Mouse (Mus musculus) hindbrain, embryonic 11.5 days (tissue): Measurements from ENCODE around the gene Adgrg3. TPM values are rescaled to one million over a fixed set of nuclear protein-coding genes. Genes with fewer than 3 reads are reported as not detected.

ENCODE experiments used
- ATAC-seq: fragments of 200-750 bp; cut with Nextera tagmentation; 2 replicates; pipeline ENCODE4 v1.8.0; 2017; ENCODE audit warnings: mild to moderate bottlenecking, moderate TSS enrichment, moderate library complexity; ENCODE audit not compliant: low FRiP score
- DNase-seq: peaks from one replicate; pipeline ENCODE4 v3.0.0-alpha.2; 2015; ENCODE audit warnings: low spot score
- H3K27ac ChIP-seq: fragments of 300-500 bp; sonication (generic); 2 replicates; pipeline ENCODE4 v1.5.1; 2014; ENCODE audit warnings: mild to moderate bottlenecking, low read depth, low read length
- H3K27me3 ChIP-seq: fragments of 300-500 bp; sonication (generic); 2 replicates; pipeline ENCODE4 v1.6.1; 2014; ENCODE audit warnings: mild to moderate bottlenecking, low read length, moderate library complexity, mixed read lengths; ENCODE audit not compliant: control insufficient read depth, insufficient read depth
- H3K36me3 ChIP-seq: fragments of 300-500 bp; sonication (generic); 2 replicates; pipeline ENCODE4 v1.6.1; 2014; ENCODE audit warnings: mild to moderate bottlenecking, low read length, moderate library complexity, mixed read lengths; ENCODE audit not compliant: control insufficient read depth, insufficient read depth
- H3K4me1 ChIP-seq: fragments of 300-500 bp; sonication (generic); replicated peaks from 2 replicates; pipeline ENCODE4 v1.6.1; 2014; ENCODE audit warnings: low read length, mixed read lengths; ENCODE audit not compliant: control insufficient read depth, insufficient read depth
- H3K4me2 ChIP-seq: fragments of 300-500 bp; sonication (generic); replicated peaks from 2 replicates; pipeline ENCODE4 v1.6.1; 2014; ENCODE audit warnings: mild to moderate bottlenecking, low read depth, low read length
- H3K4me3 ChIP-seq: fragments of 300-500 bp; sonication (generic); 2 replicates; pipeline ENCODE4 v1.5.1; 2014; ENCODE audit warnings: low read depth, low read length
- H3K9ac ChIP-seq: fragments of 300-500 bp; sonication (generic); 2 replicates; pipeline ENCODE4 v1.6.1; 2014; ENCODE audit warnings: low read depth, low read length
- H3K9me3 ChIP-seq: fragments of 300-500 bp; sonication (generic); 2 replicates; pipeline ENCODE4 v1.6.1; 2016; ENCODE audit warnings: low read length; ENCODE audit not compliant: control insufficient read depth
- WGBS: fragments of 180-500 bp; shearing (Covaris S2); extraction: QIAGEN DNeasy Blood & Tissue Kit; methylation state at CpG from one replicate; pipeline ENCODE4 v1.1.7; 2014; 5-methylcytosine and 5-hydroxymethylcytosine counted together
- polyA plus RNA-seq: library from polyadenylated mRNA; unstranded; fragments of >200 nt; fragmentation: Nextera tagmentation; extraction: Ambion mirVana; gene quantifications from 2 replicates; pipeline ENCODE4 v1.2.1, GENCODE M21; 2014

Gene Adgrg3
- polyA plus RNA-seq, 1 experiment from 2014 or later = 4.7 TPM

DNA sequence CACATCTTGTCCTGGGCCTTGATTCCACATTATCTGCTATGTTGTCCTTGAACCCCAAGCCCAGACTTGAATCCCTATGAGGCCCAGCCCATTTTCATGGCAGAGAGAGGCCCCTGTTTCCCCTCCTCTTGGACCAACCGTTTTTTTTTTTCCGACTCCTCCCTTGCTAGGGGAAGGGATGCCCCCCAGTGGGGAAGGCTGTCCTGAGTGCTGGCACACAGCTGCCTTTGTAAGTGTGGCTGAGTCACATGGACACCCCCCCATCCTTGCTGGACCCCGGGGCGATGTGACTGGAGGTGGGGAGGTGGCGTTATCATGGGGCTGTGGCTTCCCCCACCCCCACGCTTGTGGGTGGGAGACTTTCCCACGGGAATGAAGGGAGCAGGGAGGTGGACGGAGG lies 36.5 kb upstream of the Adgrg3 start:
- Histone ChIP-seq H3K27ac (no peak overlapping the region), H3K36me3 (no peaks in the 10 kb centered on the region)
- WGBS = 59% methylated on average over 8 of the region's 8 CpGs

GRCm38 (mm10) chr8:94981848-94982247 lies 35.6 kb upstream of the Adgrg3 start:
- ATAC-seq (no peak), DNase-seq (no peak)
- peaks cover 17% of the 10 kb centered on the region for H3K4me1 ChIP-seq
- H3K9ac ChIP-seq = no peak overlapping the region
- 70% methylated on average over 7 of the region's 7 CpGs for WGBS
- H3K4me3 ChIP-seq = no peak overlapping the region
- H3K36me3 ChIP-seq = no peaks in the 10 kb centered on the region
- H3K27me3 ChIP-seq = no peaks in the 10 kb centered on the region
- H3K4me2 ChIP-seq = no peak overlapping the region
- no peak overlapping the region for H3K27ac ChIP-seq
- no peaks in the 10 kb centered on the region for H3K9me3 ChIP-seq

More for the DNA sequence above, 36.5 kb upstream of the Adgrg3 start:
- no peaks in the 10 kb centered on the region for H3K9me3 ChIP-seq
- H3K4me1 ChIP-seq = peaks cover 15% of the 10 kb centered on the region
- H3K4me3 ChIP-seq = no peak overlapping the region
- DNase-seq = no peak
- no peak overlapping the region for H3K4me2 ChIP-seq
- no peak overlapping the region for H3K9ac ChIP-seq
- H3K27me3 ChIP-seq = no peaks in the 10 kb centered on the region
- no peak for ATAC-seq

DNA sequence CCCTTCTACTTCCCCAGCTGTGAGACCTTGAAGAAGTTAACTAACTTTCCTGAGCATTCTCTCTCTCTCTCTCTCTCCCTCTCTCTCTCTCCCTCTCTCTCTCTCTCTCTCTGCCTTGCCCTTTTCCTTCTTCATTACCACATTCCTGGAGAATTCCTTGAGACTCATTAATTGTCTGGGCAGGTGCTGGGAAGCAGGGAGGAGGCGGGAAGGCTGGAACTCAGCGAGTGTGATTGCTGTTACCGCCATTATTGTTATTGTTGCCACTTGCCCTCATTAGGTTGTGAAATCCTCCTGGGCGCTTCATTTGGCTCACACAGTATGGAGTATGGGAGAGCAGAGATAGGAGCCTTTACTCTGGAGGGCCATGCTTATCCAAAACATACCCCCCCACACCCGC lies 34.3 kb upstream of the Adgrg3 start:
- H3K4me3 ChIP-seq = no peak overlapping the region
- ATAC-seq (no peak), DNase-seq (no peak)
- no peaks in the 10 kb centered on the region for H3K9me3 ChIP-seq
- WGBS = 26% methylated on average over 5 of the region's 5 CpGs
- H3K36me3 ChIP-seq = no peaks in the 10 kb centered on the region
- no peak overlapping the region for H3K27ac ChIP-seq
- no peak overlapping the region for H3K4me2 ChIP-seq
- no peak overlapping the region for H3K9ac ChIP-seq
- no peaks in the 10 kb centered on the region for H3K27me3 ChIP-seq
- peaks cover 13% of the 10 kb centered on the region for H3K4me1 ChIP-seq

DNA sequence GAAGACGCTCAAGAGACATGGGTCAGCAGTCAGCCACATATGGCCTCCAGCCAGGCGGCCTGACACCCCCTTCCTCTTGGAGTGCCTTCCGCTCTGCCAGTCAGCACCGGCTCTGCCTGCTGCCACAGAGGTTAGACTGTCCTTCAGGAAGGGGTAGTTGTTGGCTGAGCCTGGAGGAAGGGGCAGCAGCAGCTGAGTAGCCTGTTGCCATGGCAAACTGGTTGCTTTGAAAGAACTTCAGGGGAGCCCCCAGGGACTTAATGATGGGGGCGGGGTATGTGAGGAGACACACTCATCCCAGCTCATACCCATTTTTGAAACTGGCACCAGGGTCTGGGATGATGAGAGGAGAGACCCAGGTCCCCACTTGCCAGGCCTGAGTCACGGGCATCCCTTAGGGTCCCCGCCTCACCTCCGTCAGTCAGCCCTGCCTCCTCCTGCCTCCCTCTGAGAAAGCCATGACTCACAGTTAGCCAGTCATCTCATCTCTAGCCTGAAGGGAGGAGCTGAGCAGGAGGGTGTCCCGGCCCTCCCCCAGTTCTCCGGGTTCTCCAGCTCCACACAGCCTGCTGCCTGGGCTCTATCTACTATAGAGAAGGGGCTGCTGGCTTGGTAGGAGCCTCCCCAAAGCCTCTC lies 33.5 kb upstream of the Adgrg3 start:
- WGBS = 10% methylated on average over 10 of the region's 10 CpGs
- peak overlapping the region; percentile 19; the same call in 1 of the 2 replicates for H3K27ac ChIP-seq
- ATAC-seq (peak; percentile 62), DNase-seq (peak; percentile 70)
- 0 out of 2 replicates have a peak overlapping the region, but pooled peaks have one; percentile 11 for H3K9ac ChIP-seq
- peaks cover 13% of the 10 kb centered on the region for H3K4me1 ChIP-seq
- no peaks in the 10 kb centered on the region for H3K27me3 ChIP-seq
- no peaks in the 10 kb centered on the region for H3K9me3 ChIP-seq
- H3K4me2 ChIP-seq = no peak overlapping the region
- no peaks in the 10 kb centered on the region for H3K36me3 ChIP-seq
- no peak overlapping the region for H3K4me3 ChIP-seq

DNA sequence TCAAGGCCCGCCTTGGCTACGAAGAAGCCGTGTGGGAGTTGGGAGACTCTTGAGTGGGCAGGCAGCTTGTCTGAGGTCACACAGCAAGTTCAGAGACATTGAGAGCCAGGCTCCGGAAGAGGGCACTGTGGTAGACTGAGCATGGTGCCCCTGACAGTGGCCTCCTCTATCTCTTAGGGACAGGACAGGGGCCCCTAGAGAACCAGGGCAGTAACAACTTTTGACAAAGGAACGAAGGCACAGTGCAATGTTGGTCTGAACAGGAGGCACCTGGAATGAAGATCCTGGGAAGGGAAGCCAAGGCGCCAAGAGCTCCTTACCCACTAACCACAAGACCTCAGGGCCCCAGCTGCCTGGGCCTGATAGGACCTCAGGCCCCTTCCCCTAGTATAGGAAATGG lies 32.5 kb upstream of the Adgrg3 start:
- no peak overlapping the region for H3K27ac ChIP-seq
- no peak overlapping the region for H3K9ac ChIP-seq
- no peak for DNase-seq
- H3K4me1 ChIP-seq = peaks cover 13% of the 10 kb centered on the region
- no peaks in the 10 kb centered on the region for H3K36me3 ChIP-seq
- ATAC-seq = no peak
- no peak overlapping the region for H3K4me2 ChIP-seq
- H3K9me3 ChIP-seq = no peaks in the 10 kb centered on the region
- no peak overlapping the region for H3K4me3 ChIP-seq
- 85% methylated on average over 6 of the region's 6 CpGs for WGBS
- H3K27me3 ChIP-seq = no peaks in the 10 kb centered on the region

DNA sequence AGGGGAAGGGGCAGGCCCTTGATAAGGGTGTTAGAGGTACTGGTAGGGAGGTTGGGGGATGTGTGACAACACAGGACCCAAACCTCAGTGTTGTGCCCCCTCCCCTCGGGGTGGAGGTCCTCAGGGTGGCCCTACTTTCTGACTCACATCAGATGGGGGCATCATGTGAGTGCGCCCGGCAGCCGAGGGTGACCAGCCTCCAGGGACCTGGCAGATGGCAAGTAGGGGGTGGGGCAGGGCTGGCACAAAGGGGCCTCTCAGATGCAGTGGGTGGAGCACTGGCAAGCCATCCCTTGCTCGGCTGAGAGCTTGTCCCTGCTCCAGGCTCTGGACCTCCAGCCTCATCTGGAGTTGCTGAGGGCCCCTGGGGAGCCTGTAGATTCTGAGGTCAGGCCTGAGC lies 30.8 kb upstream of the Adgrg3 start:
- H3K9ac ChIP-seq = no peak overlapping the region
- H3K27ac ChIP-seq = no peak overlapping the region
- H3K4me2 ChIP-seq = no peak overlapping the region
- WGBS = 50% methylated on average over 5 of the region's 5 CpGs
- H3K4me3 ChIP-seq = no peak overlapping the region
- H3K36me3 ChIP-seq = no peaks in the 10 kb centered on the region
- DNase-seq = no peak
- H3K27me3 ChIP-seq = no peaks in the 10 kb centered on the region
- no peak for ATAC-seq
- H3K9me3 ChIP-seq = no peaks in the 10 kb centered on the region
- peaks cover 15% of the 10 kb centered on the region for H3K4me1 ChIP-seq

GRCm38 (mm10) chr8:94987553-94987952 lies 29.9 kb upstream of the Adgrg3 start:
- Histone ChIP-seq H3K4me2 (no peak overlapping the region), H3K27me3 (no peaks in the 10 kb centered on the region), H3K4me1 (peaks cover 16% of the 10 kb centered on the region), H3K9me3 (no peaks in the 10 kb centered on the region), H3K9ac (no peak overlapping the region), H3K36me3 (no peaks in the 10 kb centered on the region), H3K4me3 (no peak overlapping the region), H3K27ac (no peak overlapping the region)
- WGBS = 85% methylated on average over 7 of the region's 7 CpGs
- ATAC-seq = no peak
- no peak for DNase-seq

DNA sequence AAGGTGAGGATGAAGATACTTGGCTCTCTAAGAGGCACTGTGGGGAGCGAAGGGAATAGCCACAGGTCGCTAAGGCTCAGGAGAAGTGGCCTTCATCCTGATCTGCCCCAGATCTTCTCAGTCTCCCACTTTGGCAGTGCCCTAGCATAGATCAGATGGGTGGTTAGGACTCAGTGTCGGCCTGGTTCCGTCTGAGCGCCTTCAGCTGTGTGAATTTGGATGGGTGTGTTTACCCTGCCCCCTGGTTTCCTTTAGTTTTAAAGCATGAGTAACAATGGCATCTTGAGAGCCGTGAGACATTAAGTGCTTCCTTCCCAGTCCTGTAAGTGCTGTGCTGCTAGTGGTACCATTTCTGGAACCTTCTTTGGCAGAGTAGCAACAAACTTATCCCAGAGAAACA lies 28.9 kb upstream of the Adgrg3 start:
- Histone ChIP-seq H3K36me3 (no peaks in the 10 kb centered on the region), H3K4me3 (no peak overlapping the region), H3K9ac (no peak overlapping the region), H3K27me3 (no peaks in the 10 kb centered on the region), H3K4me2 (no peak overlapping the region), H3K27ac (no peak overlapping the region), H3K4me1 (peaks cover 22% of the 10 kb centered on the region), H3K9me3 (no peaks in the 10 kb centered on the region)
- ATAC-seq = no peak
- 83% methylated on average over 6 of the region's 6 CpGs for WGBS
- DNase-seq = no peak

- no peaks in the 10 kb centered on the region for H3K27me3 ChIP-seq
- H3K4me1 ChIP-seq = peaks cover 14% of the 10 kb centered on the region; the same call in 1 of the 2 replicates
- H3K9me3 ChIP-seq = no peaks in the 10 kb centered on the region
- DNase-seq (no peak), ATAC-seq (no peak)
- H3K4me3 ChIP-seq = no peak overlapping the region
- H3K4me2 ChIP-seq = no peak overlapping the region
- no peak overlapping the region for H3K27ac ChIP-seq
- H3K36me3 ChIP-seq = no peaks in the 10 kb centered on the region
- no peak overlapping the region for H3K9ac ChIP-seq
- 94% methylated on average over 4 of the region's 4 CpGs for WGBS
These were observed 27.8 kb upstream of the Adgrg3 start for GRCm38 (mm10) chr8:94989711-94990110.
